Mouse (Mus musculus) small intestine, adult 2 months (tissue): ENCODE measurements at regions not wholly inside any gene's neighbourhood (a gene's known extent, or its start where the extent isn't known, plus 50 kb on each side); places are given as distances from the start of the nearest gene placed in this dataset.

Experiments used
- H3K27ac ChIP-seq: fragments of 200-500 bp; 2 replicates; pipeline ENCODE4 v1.5.1; 2012; ENCODE audit warnings: low read depth, low read length, control low read depth, inconsistent platforms; ENCODE audit not compliant: insufficient read depth
- H3K27me3 ChIP-seq: fragments of 200-500 bp; 2 replicates; pipeline ENCODE4 v1.6.1; 2012; ENCODE audit warnings: mild to moderate bottlenecking, moderate library complexity, low read length, inconsistent platforms; ENCODE audit not compliant: control insufficient read depth, insufficient read depth
- H3K36me3 ChIP-seq: fragments of 200-500 bp; 2 replicates; pipeline ENCODE4 v1.6.1; 2012; ENCODE audit warnings: mild to moderate bottlenecking, low read length, control low read depth, inconsistent platforms; ENCODE audit not compliant: control insufficient read depth, insufficient read depth
- H3K4me1 ChIP-seq: fragments of 200-500 bp; 2 replicates; pipeline ENCODE4 v1.6.1; 2012; ENCODE audit warnings: low read length, inconsistent platforms, mixed read lengths; ENCODE audit not compliant: control insufficient read depth, insufficient read depth, insufficient read length
- H3K4me3 ChIP-seq: fragments of 200-500 bp; 2 replicates; pipeline ENCODE4 v1.5.1; 2012; ENCODE audit warnings: low read depth, mild to moderate bottlenecking, control low read depth, inconsistent platforms, low read length, moderate library complexity
- CTCF ChIP-seq: fragments of 200-500 bp; IDR thresholded peaks from 2 replicates; pipeline ENCODE4 v1.5.1; 2012; ENCODE audit warnings: low read depth, mild to moderate bottlenecking, control low read depth, inconsistent platforms, low read length, moderate library complexity, mixed read lengths; ENCODE audit not compliant: insufficient replicate concordance, insufficient read length; ENCODE audit errors: extremely low read depth
- POLR2A ChIP-seq: fragments of 200-500 bp; IDR thresholded peaks from 2 replicates; pipeline ENCODE4 v1.6.1; 2012; ENCODE audit warnings: low read depth, mild to moderate bottlenecking, control low read depth, inconsistent platforms, low read length, moderate library complexity
- WGBS: fragments of 180-500 bp; shearing (Covaris S2); methylation state at CpG from one replicate; pipeline ENCODE4 v1.1.7; 2018; 5-methylcytosine and 5-hydroxymethylcytosine counted together

DNA sequence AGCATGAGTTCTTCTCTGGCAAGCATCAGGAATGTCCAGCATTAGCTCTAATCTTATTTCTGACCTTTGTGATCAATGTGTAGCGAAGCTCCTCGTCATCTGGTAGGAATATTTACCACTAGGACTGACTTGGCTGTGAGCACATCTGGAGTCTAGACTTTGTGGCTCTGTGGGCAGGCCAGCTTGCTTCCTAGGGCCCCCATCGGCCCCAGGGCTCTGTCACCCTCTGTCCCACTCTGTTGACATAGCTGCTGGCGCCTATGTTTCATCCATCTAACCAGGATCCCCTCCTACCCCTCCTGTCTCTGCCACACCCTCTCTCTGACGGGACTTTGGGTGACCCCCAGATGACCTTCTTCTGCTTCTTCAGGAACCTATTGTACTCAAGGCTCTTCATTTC is 520.6 kb upstream of the Id2 start:
- H3K4me3 ChIP-seq, result no peak overlapping the region
- H3K27me3 ChIP-seq, result no peaks in the 10 kb centered on the region
- no peak for TF ChIP-seq POLR2A
- TF ChIP-seq CTCF, result no peak
- H3K4me1 ChIP-seq, result no peaks in the 10 kb centered on the region
- H3K27ac ChIP-seq, result no peak overlapping the region
- H3K36me3 ChIP-seq, result no peaks in the 10 kb centered on the region
- WGBS, result 33% methylated on average over 5 of the region's 5 CpGs

DNA sequence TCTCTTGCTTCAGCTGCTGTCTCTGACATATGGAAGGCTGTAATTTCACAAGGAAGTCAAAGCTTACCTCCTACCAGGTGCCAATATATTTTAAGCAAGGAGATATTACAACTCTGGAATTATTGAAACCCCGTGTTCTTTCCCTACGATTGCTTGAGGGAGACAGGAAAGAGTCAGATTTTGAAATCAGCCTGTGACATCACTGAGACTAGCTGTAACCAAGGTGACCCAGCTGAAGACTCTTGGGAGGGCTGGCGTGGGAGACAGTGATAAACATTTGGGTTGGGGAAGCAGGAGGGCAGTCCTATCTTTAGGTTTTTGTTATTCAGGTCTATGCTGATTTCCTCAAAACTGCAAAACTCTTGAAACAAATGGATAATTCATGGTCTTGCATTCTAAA is 518.4 kb upstream of the Id2 start:
- TF ChIP-seq POLR2A, result no peak
- TF ChIP-seq CTCF, result no peak
- whole genome bisulfite sequencing, result 64% methylated on average over 3 of the region's 3 CpGs
- no peaks in the 10 kb centered on the region for H3K27me3 ChIP-seq
- no peaks in the 10 kb centered on the region for H3K36me3 ChIP-seq
- H3K4me3 ChIP-seq, result no peak overlapping the region
- no peak overlapping the region for H3K27ac ChIP-seq
- no peaks in the 10 kb centered on the region for H3K4me1 ChIP-seq

DNA sequence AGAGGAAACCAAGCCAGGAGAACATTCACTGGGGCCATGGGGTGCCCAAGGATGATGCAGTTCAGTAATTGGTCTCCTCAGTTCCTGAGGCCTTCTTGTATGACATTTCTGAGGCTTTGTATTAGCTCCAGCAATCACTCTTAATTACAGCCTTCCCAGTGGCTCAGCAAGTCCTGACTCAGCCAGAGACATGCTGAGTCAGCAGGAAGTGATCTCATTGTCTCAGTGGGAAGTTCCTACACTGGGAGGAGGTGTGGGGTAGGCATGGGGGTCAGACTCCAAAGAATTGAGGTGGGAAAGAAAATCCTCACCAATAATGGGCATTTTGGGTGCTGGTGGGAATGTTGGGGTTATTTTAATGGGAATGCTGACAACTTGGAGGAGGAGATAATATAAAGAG is 516.5 kb upstream of the Id2 start:
- TF ChIP-seq POLR2A, result no peak
- H3K27ac ChIP-seq, result no peak overlapping the region
- H3K4me3 ChIP-seq, result no peak overlapping the region
- no peaks in the 10 kb centered on the region for H3K27me3 ChIP-seq
- H3K36me3 ChIP-seq, result no peaks in the 10 kb centered on the region
- no peaks in the 10 kb centered on the region for H3K4me1 ChIP-seq

GRCm38 (mm10) chr12:25609045-25609444 is 512.1 kb upstream of the Id2 start:
- WGBS, result 55% methylated on average over 2 of the region's 2 CpGs
- H3K36me3 ChIP-seq, result no peaks in the 10 kb centered on the region
- H3K27me3 ChIP-seq, result no peaks in the 10 kb centered on the region
- H3K4me1 ChIP-seq, result no peaks in the 10 kb centered on the region
- TF ChIP-seq CTCF, result no peak
- TF ChIP-seq POLR2A, result no peak
- no peak overlapping the region for H3K27ac ChIP-seq
- H3K4me3 ChIP-seq, result no peak overlapping the region

DNA sequence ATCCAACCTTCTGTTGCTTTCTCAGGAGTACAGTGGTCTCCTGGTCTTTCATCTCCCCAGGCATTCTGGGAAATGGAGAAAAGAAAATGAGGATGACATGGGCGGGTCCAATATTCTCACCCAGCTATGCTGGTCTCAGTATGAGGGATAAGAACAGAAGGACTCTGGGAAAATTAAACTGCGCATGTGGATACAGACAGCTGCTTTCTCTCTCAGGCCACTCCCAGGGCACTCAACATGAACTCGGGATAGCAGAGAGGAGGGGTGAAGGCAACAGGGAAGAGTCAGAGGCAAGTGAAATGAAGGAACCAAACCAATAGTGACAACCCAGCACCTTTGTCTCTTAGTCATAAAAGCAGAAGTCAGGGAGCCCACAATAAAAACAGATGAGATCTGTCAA is 508.5 kb upstream of the Id2 start:
- no peaks in the 10 kb centered on the region for H3K27me3 ChIP-seq
- no peak for TF ChIP-seq POLR2A
- TF ChIP-seq CTCF, result no peak
- 57% methylated on average over 3 of the region's 3 CpGs for WGBS
- no peak overlapping the region for H3K27ac ChIP-seq
- no peaks in the 10 kb centered on the region for H3K4me1 ChIP-seq
- no peaks in the 10 kb centered on the region for H3K36me3 ChIP-seq
- H3K4me3 ChIP-seq, result no peak overlapping the region

- no peaks in the 10 kb centered on the region for H3K36me3 ChIP-seq
- no peak overlapping the region for H3K4me3 ChIP-seq
- H3K27ac ChIP-seq, result no peak overlapping the region
- H3K4me1 ChIP-seq, result no peaks in the 10 kb centered on the region
- no peaks in the 10 kb centered on the region for H3K27me3 ChIP-seq
- no peak for TF ChIP-seq CTCF
- TF ChIP-seq POLR2A, result no peak
- WGBS, result 90% methylated on average over 2 of the region's 2 CpGs
Observed at GRCm38 (mm10) chr12:25590262-25590661, 493.3 kb upstream of the Id2 start.

- no peaks in the 10 kb centered on the region for H3K27me3 ChIP-seq
- no peaks in the 10 kb centered on the region for H3K4me1 ChIP-seq
- TF ChIP-seq CTCF, result no peak
- no peak overlapping the region for H3K4me3 ChIP-seq
- H3K27ac ChIP-seq, result no peak overlapping the region
- 88% methylated on average over 3 of the region's 3 CpGs for WGBS
- no peaks in the 10 kb centered on the region for H3K36me3 ChIP-seq
Observed at GRCm38 (mm10) chr12:25585746-25586145, 488.8 kb upstream of the Id2 start.

DNA sequence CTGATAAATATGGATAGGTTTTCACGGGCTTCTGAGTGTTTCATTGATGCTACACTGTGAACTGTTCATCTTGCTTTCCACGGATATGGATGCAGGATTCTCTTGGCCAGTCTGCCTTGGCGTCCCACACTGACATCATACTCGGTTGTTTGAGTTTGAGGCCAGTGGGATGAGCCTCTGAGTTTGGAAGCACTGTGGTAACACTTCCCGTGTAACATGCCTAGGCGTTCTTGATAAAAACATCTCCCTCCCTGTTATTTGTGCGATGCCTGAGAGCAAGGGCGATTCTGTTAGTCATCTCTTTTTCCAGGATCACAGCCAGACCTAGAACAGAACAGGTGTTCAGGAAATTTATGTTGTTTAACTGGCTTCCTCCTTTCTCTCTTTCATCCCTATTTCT is 482.5 kb upstream of the Id2 start:
- TF ChIP-seq POLR2A (no peak), CTCF (no peak)
- 75% methylated on average over 8 of the region's 8 CpGs for WGBS
- Histone ChIP-seq H3K4me1 (no peaks in the 10 kb centered on the region), H3K27ac (no peak overlapping the region), H3K27me3 (no peaks in the 10 kb centered on the region), H3K36me3 (no peaks in the 10 kb centered on the region), H3K4me3 (no peak overlapping the region)
